Mouse (Mus musculus): ENCODE results near the gene Ak9.

Gene Ak9

GRCm38 (mm10) chr10:41477018-41477277 lies 173.2 kb downstream of the Ak9 start:
- in situ Hi-C loops (cut with MboI; ENCODE audit: unreplicated experiment in 2 of 2), result no loop called here

GRCm38 (mm10) chr10:41477278-41478181 lies 173.8 kb downstream of the Ak9 start:
- in situ Hi-C loops (cut with MboI; ENCODE audit: unreplicated experiment in 2 of 2), result no loop called here

- in situ Hi-C loops (cut with MboI; ENCODE audit: unreplicated experiment in 2 of 2), result no loop called here
These were observed 176.2 kb downstream of the Ak9 start for GRCm38 (mm10) chr10:41479961-41480360.

- in situ Hi-C loops (cut with MboI; ENCODE audit: unreplicated experiment in 2 of 2), result no loop called here
These were observed 177.4 kb downstream of the Ak9 start for GRCm38 (mm10) chr10:41480938-41481880.

- in situ Hi-C loops (cut with MboI; ENCODE audit: unreplicated experiment in 2 of 2), result no loop called here
These were observed 178.7 kb downstream of the Ak9 start for GRCm38 (mm10) chr10:41482446-41482845.
